Mouse (Mus musculus) neural tube, embryonic 12.5 days (tissue): ENCODE results near the gene Med13l. TPM values are rescaled to one million over a fixed set of nuclear protein-coding genes. Genes with fewer than 3 reads are reported as not detected.
A peak's percentile ranks its signal among the peaks of the same experiment; 100 is the strongest.

ENCODE experiments used
- ATAC-seq: fragments of 200-750 bp; cut with Nextera tagmentation; 2 replicates; pipeline ENCODE4 v1.8.0; 2017; ENCODE audit warnings: low read depth, mild to moderate bottlenecking, moderate TSS enrichment, moderate library complexity; ENCODE audit not compliant: low FRiP score
- H3K27ac ChIP-seq: fragments of 300-500 bp; sonication (generic); 2 replicates; pipeline ENCODE4 v1.5.1; 2016
- H3K27me3 ChIP-seq: fragments of 300-500 bp; sonication (generic); replicated peaks from 2 replicates; pipeline ENCODE4 v1.6.1; 2016; ENCODE audit warnings: mild to moderate bottlenecking
- H3K36me3 ChIP-seq: fragments of 300-500 bp; sonication (generic); 2 replicates; pipeline ENCODE4 v1.6.1; 2016; ENCODE audit warnings: mild to moderate bottlenecking
- H3K4me1 ChIP-seq: fragments of 300-500 bp; sonication (generic); 2 replicates; pipeline ENCODE4 v1.6.1; 2016
- H3K4me2 ChIP-seq: fragments of 300-500 bp; sonication (generic); replicated peaks from 2 replicates; pipeline ENCODE4 v1.6.1; 2016; ENCODE audit warnings: mild to moderate bottlenecking
- H3K4me3 ChIP-seq: fragments of 300-500 bp; sonication (generic); 2 replicates; pipeline ENCODE4 v1.5.1; 2016
- H3K9ac ChIP-seq: fragments of 300-500 bp; sonication (generic); 2 replicates; pipeline ENCODE4 v1.6.1; 2016; ENCODE audit warnings: mild to moderate bottlenecking
- H3K9me3 ChIP-seq: fragments of 300-500 bp; sonication (generic); 2 replicates; pipeline ENCODE4 v1.6.1; 2016; ENCODE audit warnings: mild to moderate bottlenecking
- WGBS: fragments of 180-500 bp; shearing (Covaris S2); methylation state at CpG from one replicate; pipeline ENCODE4 v1.1.7; 2016; 5-methylcytosine and 5-hydroxymethylcytosine counted together
- polyA plus RNA-seq: library from polyadenylated mRNA; unstranded; fragments of >200 nt; fragmentation: Nextera tagmentation; extraction: Ambion mirVana; gene quantifications from 2 replicates; pipeline ENCODE4 v1.2.1, GENCODE M21; 2016

Med13l gene
- polyA plus RNA-seq, 1 experiment from 2014 or later: 14.8 TPM

- Histone ChIP-seq H3K36me3 (no peaks in the 10 kb centered on the region), H3K4me1 (peaks cover 12% of the 10 kb centered on the region; the same call in 1 of the 2 replicates), H3K9ac (no peak overlapping the region), H3K27me3 (no peaks in the 10 kb centered on the region), H3K4me3 (no peak overlapping the region), H3K27ac (no peak overlapping the region), H3K9me3 (no peaks in the 10 kb centered on the region), H3K4me2 (no peak overlapping the region)
- 88% methylated on average over 13 of the region's 13 CpGs for whole genome bisulfite sequencing
- ATAC-seq: no peak
Measured at GRCm38 (mm10) chr5:118526504-118526903, 34.0 kb upstream of the Med13l start.

- H3K27ac ChIP-seq: no peak overlapping the region
- H3K4me3 ChIP-seq: no peak overlapping the region
- H3K9ac ChIP-seq: peak overlapping the region; percentile 13; the same call in 1 of the 2 replicates
- no peaks in the 10 kb centered on the region for H3K9me3 ChIP-seq
- 0 out of 2 replicates have a peak overlapping the region, but pooled peaks have one; percentile 5 for H3K4me2 ChIP-seq
- H3K27me3 ChIP-seq: no peaks in the 10 kb centered on the region
- no peak for ATAC-seq
- no peaks in the 10 kb centered on the region for H3K36me3 ChIP-seq
- H3K4me1 ChIP-seq: peaks cover 25% of the 10 kb centered on the region
- WGBS: 3% methylated on average over 7 of the region's 7 CpGs
Measured at GRCm38 (mm10) chr5:118529241-118529640, 31.2 kb upstream of the Med13l start.

GRCm38 (mm10) chr5:118532125-118532524 is 28.4 kb upstream of the Med13l start:
- Histone ChIP-seq H3K4me2 (peak overlapping the region; percentile 33), H3K9me3 (no peaks in the 10 kb centered on the region), H3K27me3 (no peaks in the 10 kb centered on the region), H3K36me3 (no peaks in the 10 kb centered on the region), H3K4me1 (peaks cover 28% of the 10 kb centered on the region), H3K27ac (no peak overlapping the region), H3K9ac (0 out of 2 replicates have a peak overlapping the region, but pooled peaks have one; percentile 35), H3K4me3 (no peak overlapping the region)
- ATAC-seq: peak; percentile 71; the same call in 1 of the 2 replicates
- 1% methylated on average over 13 of the region's 13 CpGs for WGBS

- no peak for ATAC-seq
- H3K4me3 ChIP-seq: no peak overlapping the region
- no peaks in the 10 kb centered on the region for H3K9me3 ChIP-seq
- no peak overlapping the region for H3K27ac ChIP-seq
- H3K36me3 ChIP-seq: no peaks in the 10 kb centered on the region
- H3K4me1 ChIP-seq: peaks cover 28% of the 10 kb centered on the region
- no peaks in the 10 kb centered on the region for H3K27me3 ChIP-seq
- peak overlapping the region; percentile 33; the same call in 1 of the 2 replicates for H3K4me2 ChIP-seq
- no peak overlapping the region for H3K9ac ChIP-seq
- WGBS: 45% methylated on average over 15 of the region's 15 CpGs
Measured at GRCm38 (mm10) chr5:118532659-118533058, 27.8 kb upstream of the Med13l start.

DNA sequence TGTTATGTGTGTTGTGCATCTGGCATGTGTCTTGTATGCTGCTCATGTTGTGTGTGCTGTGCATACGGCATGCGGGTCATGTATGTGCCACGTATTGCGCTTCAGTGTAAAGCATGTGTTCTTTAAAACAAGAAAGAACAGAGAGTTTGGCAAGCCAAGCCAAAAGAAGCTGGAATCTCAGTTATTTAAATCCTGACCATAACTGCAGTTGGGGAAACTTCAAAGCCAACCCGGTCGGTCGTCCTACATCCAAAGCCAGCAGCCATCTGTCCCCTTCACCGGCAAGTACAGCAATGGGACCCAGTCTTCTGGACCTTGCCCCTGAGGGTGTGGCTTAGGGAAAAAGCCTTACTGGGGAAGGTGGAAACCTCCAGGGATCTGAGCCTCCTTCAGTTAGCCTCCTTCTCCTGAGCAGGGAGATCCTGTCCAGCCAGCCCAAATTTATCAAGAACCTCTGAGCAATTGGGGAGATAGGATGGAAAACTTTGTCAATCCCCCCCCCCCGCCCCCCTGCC is 26.0 kb upstream of the Med13l start:
- H3K9me3 ChIP-seq: no peaks in the 10 kb centered on the region
- no peaks in the 10 kb centered on the region for H3K27me3 ChIP-seq
- H3K4me3 ChIP-seq: no peak overlapping the region
- 76% methylated on average over 9 of the region's 9 CpGs for WGBS
- H3K36me3 ChIP-seq: no peaks in the 10 kb centered on the region
- H3K4me1 ChIP-seq: peaks cover 17% of the 10 kb centered on the region
- H3K9ac ChIP-seq: no peak overlapping the region
- no peak overlapping the region for H3K4me2 ChIP-seq
- no peak for ATAC-seq
- H3K27ac ChIP-seq: no peak overlapping the region

DNA sequence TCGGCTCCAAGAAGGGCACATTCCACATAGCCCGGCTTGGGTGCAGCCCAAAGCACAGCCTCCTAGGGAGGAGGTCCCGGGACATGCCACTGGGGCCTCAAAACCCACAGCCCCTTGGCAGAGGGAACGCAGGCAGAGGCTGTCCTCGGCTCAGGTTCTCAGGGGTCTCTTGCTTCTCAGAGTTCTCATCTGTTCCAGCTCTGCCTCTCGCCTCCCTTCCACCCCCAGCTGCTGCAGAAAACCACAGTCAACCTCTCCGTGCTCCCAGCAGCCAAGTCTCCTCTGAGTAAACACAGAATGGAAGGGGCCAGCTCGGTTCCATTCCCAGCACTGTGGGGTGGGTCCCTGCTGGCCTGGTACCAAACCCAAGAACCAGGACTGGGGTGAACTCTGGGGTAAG is 25.3 kb upstream of the Med13l start:
- Histone ChIP-seq H3K4me1 (peaks cover 16% of the 10 kb centered on the region), H3K9me3 (no peaks in the 10 kb centered on the region), H3K27ac (no peak overlapping the region), H3K4me3 (no peak overlapping the region), H3K36me3 (no peaks in the 10 kb centered on the region), H3K27me3 (no peaks in the 10 kb centered on the region), H3K4me2 (no peak overlapping the region), H3K9ac (no peak overlapping the region)
- no peak for ATAC-seq
- 62% methylated on average over 8 of the region's 8 CpGs for WGBS

DNA sequence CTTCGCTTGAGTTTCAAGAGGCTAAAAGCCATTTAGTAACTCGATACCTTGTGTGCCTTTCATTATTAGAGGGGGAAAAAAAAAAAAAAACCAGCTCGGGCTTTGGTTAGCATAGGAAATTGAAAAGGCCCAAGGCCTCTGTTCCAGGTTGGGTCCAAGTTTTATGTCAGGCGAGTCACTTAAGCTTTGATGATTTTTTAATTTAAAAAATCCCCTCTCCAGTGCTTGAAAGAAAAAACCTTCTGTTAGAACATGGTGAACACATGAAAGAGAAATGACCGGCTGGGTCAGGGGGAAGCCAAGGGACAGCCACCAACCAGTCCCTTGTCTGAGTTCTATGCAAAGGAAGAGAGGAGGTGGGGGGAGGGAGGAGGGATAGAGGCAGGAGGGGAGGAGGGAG is 22.0 kb upstream of the Med13l start:
- 40% methylated on average over 5 of the region's 5 CpGs for WGBS
- no peak for ATAC-seq

GRCm38 (mm10) chr5:118543816-118544215 is 16.7 kb upstream of the Med13l start:
- Histone ChIP-seq H3K4me1 (no peaks in the 10 kb centered on the region), H3K9ac (no peak overlapping the region), H3K9me3 (0 out of 2 replicates have a peak, but pooled peaks cover 2% of the 10 kb centered on the region), H3K4me3 (no peak overlapping the region), H3K27ac (no peak overlapping the region), H3K27me3 (no peaks in the 10 kb centered on the region), H3K4me2 (no peak overlapping the region), H3K36me3 (no peaks in the 10 kb centered on the region)
- ATAC-seq: no peak
- 91% methylated on average over 2 of the region's 2 CpGs for WGBS

More for the DNA sequence above, 22.0 kb upstream of the Med13l start:
- Histone ChIP-seq H3K27ac (no peak overlapping the region), H3K9me3 (0 out of 2 replicates have a peak, but pooled peaks cover 2% of the 10 kb centered on the region), H3K4me2 (no peak overlapping the region), H3K4me1 (0 out of 2 replicates have a peak, but pooled peaks cover 4% of the 10 kb centered on the region), H3K27me3 (no peaks in the 10 kb centered on the region), H3K4me3 (no peak overlapping the region), H3K36me3 (no peaks in the 10 kb centered on the region), H3K9ac (no peak overlapping the region)

DNA sequence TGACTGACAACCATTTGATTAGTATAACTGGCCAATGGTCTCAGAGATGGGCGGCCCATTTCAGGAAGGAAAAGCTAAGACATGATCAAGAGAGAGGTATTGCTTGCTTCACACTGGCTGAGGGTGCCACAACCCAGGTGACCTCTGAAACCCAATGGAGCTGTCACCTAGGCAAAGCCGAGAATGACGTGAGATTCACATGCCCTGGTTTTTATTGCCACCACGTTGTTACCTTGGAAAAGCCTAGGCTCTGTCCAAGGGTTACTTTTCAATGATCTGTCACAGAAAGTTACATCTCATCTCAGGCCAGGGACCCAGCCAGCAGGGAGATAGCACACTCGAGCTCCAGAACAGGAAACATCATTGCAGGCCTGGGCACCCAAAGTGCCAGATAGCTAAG is 10.0 kb upstream of the Med13l start:
- 70% methylated on average over 5 of the region's 5 CpGs for WGBS
- no peak overlapping the region for H3K9ac ChIP-seq

DNA sequence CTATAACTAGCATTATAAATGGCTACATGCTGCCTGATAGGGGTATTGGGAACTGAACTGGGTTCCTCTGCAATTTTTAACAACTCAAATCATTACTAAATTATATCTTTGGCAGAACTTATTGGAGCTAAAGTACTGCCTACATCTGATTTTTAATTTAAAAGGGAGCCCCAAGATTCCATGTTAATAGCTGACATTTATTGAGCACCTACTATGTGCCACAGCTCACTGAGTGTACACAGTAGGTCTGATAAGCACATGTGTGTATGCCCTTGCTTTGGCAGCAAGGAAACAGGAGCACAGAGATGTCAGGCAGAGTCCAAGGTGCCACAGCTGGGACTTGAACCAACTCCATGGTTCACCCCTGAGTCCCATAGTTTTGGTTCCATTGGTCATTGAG is 7.2 kb upstream of the Med13l start:
- no peaks in the 10 kb centered on the region for H3K4me1 ChIP-seq
- H3K4me2 ChIP-seq: no peak overlapping the region
- H3K27ac ChIP-seq: no peak overlapping the region
- H3K9ac ChIP-seq: no peak overlapping the region
- H3K36me3 ChIP-seq: no peaks in the 10 kb centered on the region
- no peak for ATAC-seq
- H3K4me3 ChIP-seq: no peak overlapping the region
- H3K9me3 ChIP-seq: no peaks in the 10 kb centered on the region
- H3K27me3 ChIP-seq: no peaks in the 10 kb centered on the region

More for the DNA sequence above, 10.0 kb upstream of the Med13l start:
- no peaks in the 10 kb centered on the region for H3K27me3 ChIP-seq
- no peaks in the 10 kb centered on the region for H3K36me3 ChIP-seq
- no peaks in the 10 kb centered on the region for H3K4me1 ChIP-seq
- no peaks in the 10 kb centered on the region for H3K9me3 ChIP-seq
- no peak overlapping the region for H3K27ac ChIP-seq
- no peak for ATAC-seq
- no peak overlapping the region for H3K4me3 ChIP-seq
- no peak overlapping the region for H3K4me2 ChIP-seq

DNA sequence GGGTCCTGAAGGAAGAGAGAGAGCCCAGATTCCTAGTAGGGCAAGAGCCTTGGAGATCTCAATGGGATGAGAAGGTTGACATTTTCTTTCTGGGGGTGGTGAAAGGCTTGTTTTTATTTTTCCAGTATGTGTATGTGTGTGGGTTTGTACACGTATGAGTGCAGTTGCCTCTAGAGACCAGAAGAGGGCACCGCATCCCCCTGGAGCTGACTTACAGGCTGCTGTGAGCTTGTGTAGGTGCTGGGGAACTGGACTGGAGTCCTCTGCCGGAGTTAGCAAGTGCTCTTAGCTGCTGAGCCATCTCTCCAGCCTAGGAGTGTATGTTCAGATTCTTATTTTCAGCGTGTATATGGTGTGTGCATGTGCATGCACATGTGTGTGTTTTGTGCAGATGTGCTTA is 5.2 kb upstream of the Med13l start:
- no peaks in the 10 kb centered on the region for H3K4me1 ChIP-seq
- H3K36me3 ChIP-seq: no peaks in the 10 kb centered on the region
- H3K27ac ChIP-seq: no peak overlapping the region
- ATAC-seq: no peak
- no peaks in the 10 kb centered on the region for H3K27me3 ChIP-seq
- 96% methylated on average over 4 of the region's 4 CpGs for WGBS
- H3K4me3 ChIP-seq: no peak overlapping the region
- no peak overlapping the region for H3K4me2 ChIP-seq
- no peak overlapping the region for H3K9ac ChIP-seq
- no peaks in the 10 kb centered on the region for H3K9me3 ChIP-seq

DNA sequence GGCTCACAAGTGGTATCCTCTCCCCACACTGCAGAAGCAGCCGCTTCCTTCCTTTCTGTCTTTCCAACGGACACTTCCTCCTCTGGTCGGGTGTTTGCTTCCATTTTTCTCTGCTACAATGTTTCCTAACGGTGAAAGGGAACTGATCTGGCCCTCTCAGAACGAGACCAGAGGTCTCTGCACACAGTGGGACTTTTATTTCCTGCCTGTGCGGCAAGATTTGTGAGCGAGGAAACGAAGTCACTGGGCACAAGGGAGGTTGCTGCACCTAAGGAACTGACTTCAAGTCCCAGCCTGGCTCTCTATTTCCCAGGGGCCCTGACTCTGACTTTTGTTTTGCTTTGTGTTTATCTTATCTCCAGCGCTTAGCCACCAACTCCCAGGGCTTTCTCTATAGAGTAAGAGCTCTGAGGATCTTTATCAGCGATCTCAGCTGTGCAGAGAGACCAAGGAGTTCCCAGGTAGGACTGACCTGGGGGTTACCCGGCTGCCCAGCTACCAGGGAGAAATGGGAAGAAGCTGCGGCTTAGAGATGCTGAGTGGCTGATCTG is 4.0 kb upstream of the Med13l start:
- 45% methylated on average over 12 of the region's 12 CpGs for WGBS
- H3K9ac ChIP-seq: no peak overlapping the region
- H3K27me3 ChIP-seq: no peaks in the 10 kb centered on the region
- H3K9me3 ChIP-seq: no peaks in the 10 kb centered on the region
- H3K4me2 ChIP-seq: no peak overlapping the region
- no peaks in the 10 kb centered on the region for H3K36me3 ChIP-seq
- ATAC-seq: no peak
- no peak overlapping the region for H3K27ac ChIP-seq
- no peaks in the 10 kb centered on the region for H3K4me1 ChIP-seq
- H3K4me3 ChIP-seq: no peak overlapping the region

GRCm38 (mm10) chr5:118558841-118559240 is 1.6 kb upstream of the Med13l start:
- no peaks in the 10 kb centered on the region for H3K27me3 ChIP-seq
- no peak overlapping the region for H3K27ac ChIP-seq
- no peak overlapping the region for H3K9ac ChIP-seq
- WGBS: 84% methylated on average over 6 of the region's 6 CpGs
- no peaks in the 10 kb centered on the region for H3K9me3 ChIP-seq
- 0 out of 2 replicates have a peak overlapping the region, but pooled peaks have one; percentile 71 for H3K4me2 ChIP-seq
- peaks cover 18% of the 10 kb centered on the region for H3K4me1 ChIP-seq
- no peak overlapping the region for H3K4me3 ChIP-seq
- no peak for ATAC-seq
- H3K36me3 ChIP-seq: no peaks in the 10 kb centered on the region
